Mouse (Mus musculus): ENCODE results near the gene H2afx.

GRCm38 (mm10) chr9:44337436-44338169 is 3.1 kb downstream of the H2afx start:
- TF ChIP-seq CTCF (IDR thresholded peaks at IDR 0.05; ENCODE audit: low read depth) (no peak), EP300 (optimal IDR thresholded peaks at IDR 0.05) (no peak)

Data from stomach, postnatal 0 days (tissue).